Mouse (Mus musculus) CH12.LX (cell line): ENCODE data around the gene Fkbp10.

Experiments
- CTCF ChIP-seq, 2 experiments: IDR thresholded peaks in 1 of 2; conservative IDR thresholded peaks in 1 of 2; 2 replicates each; pipeline ENCODE4 v1.5.1; 2011 to 2012; ENCODE audit warnings: low read depth in 2 of 2, low read length in 2 of 2, improper control_type of control experiment in 1 of 2, inconsistent platforms in 1 of 2, mild to moderate bottlenecking in 1 of 2, moderate library complexity in 1 of 2
- IRF4 ChIP-seq: IDR thresholded peaks from 2 replicates; pipeline ENCODE4 v1.6.1; 2014; ENCODE audit warnings: low read depth, mild to moderate bottlenecking, inconsistent platforms, low read length, improper control_type of control experiment
- MAX ChIP-seq: IDR thresholded peaks from 2 replicates; pipeline ENCODE4 v1.6.1; 2011; ENCODE audit warnings: low read length, improper control_type of control experiment
- POLR2A ChIP-seq: IDR thresholded peaks from 2 replicates; pipeline ENCODE4 v1.6.1; 2011; ENCODE audit warnings: low read depth, mild to moderate bottlenecking, improper control_type of control experiment, low read length
- RCOR1 ChIP-seq: conservative IDR thresholded peaks from 2 replicates; pipeline ENCODE4 v1.6.1; 2012; ENCODE audit warnings: low read depth, mild to moderate bottlenecking, inconsistent platforms, low read length, improper control_type of control experiment

- TF ChIP-seq POLR2A = no peak
- no peak for TF ChIP-seq RCOR1
- TF ChIP-seq MAX = no peak
- no peak for TF ChIP-seq CTCF (conservative IDR thresholded peaks at IDR 0.05 in 1 of 2, IDR thresholded peaks at IDR 0.05 in 1 of 2; ENCODE audit: low read depth in 2 of 2, low read length in 2 of 2)
- no peak for TF ChIP-seq IRF4
Observed at GRCm38 (mm10) chr11:100402240-100402639, 13.3 kb upstream of the Fkbp10 start.
